Mouse (Mus musculus): Measurements from ENCODE around the gene Rgs2.

The Rgs2 gene

DNA sequence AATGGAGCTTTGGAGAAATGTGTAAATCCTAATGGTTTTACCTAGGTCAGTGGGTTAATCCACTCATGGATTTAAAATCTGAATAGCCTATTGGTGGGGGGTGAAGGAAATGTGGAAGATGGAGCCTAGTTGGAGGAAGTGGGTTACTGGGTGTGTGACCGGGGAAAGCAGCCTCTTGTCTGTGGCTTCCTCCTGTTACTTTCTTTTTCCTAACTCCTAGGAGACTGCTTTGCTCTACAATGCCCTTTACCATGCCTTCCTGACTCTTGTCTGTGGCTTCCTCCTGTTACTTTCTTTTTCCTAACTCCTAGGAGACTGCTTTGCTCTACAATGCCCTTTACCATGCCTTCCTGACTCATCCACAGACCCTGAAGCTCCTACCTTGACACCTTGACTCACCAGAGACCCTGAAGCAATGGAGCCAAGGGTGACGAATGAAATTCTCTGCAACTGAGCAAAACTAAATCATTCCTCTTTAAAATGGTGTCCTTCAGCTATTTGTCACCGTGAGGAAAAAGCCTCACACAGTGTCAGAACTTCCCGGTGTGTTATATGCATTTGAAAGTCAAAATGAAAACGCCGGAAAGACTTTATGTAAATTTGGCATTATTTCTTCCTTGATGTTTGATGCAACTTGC is 18.9 kb downstream of the Rgs2 start:
- no peak for DNase-seq (ENCODE audit: low read depth, low spot score)

- DNase-seq (ENCODE audit: low read depth, low spot score): no peak
Measured at GRCm38 (mm10) chr1:143982765-143983312, 21.1 kb downstream of the Rgs2 start.

- no peak for DNase-seq (ENCODE audit: low read depth, low spot score)
Measured at GRCm38 (mm10) chr1:143982085-143982764, 21.7 kb downstream of the Rgs2 start.

DNA sequence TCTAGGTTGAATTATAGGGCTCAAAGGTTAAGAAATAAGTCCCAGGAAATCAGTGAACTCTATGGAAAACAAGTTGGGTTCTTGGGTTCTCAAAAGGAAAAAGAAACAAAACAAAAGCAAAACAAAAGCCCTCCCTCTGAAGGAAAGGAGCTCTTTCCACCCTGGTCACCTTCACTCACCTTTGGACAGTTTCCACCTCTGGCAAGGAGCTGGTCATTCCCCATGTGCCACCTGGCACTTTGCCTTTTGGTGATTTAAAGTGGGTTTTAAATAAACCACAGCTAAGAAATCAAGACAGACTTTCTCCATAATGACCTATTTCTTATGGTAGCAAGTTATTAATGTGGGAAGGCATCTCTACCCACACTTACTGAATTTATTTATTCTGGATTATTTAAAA is 23.1 kb downstream of the Rgs2 start:
- no peak for DNase-seq (ENCODE audit: low read depth, low spot score)

DNA sequence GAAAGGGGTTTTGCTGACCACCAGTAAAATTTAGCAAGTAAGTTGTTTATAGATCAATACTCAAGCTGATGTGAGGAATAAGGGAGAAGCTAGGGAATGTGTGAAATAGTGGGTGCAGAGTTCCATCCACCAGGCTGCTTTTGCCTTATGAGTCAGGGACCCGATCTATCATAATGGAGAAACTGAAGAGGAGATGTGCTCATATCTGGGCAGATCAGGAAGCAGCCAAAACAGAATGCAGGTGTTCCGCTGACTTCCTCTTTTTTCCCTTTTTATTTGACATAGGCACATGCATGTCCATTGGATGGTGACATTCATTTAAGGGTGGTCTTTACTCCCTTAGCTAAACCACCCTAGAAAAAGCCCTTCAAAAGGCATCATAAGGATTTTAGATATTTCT is 29.3 kb downstream of the Rgs2 start:
- DNase-seq (ENCODE audit: low read depth, low spot score): no peak

- DNase-seq (ENCODE audit: low read depth, low spot score): no peak
Measured at GRCm38 (mm10) chr1:143962301-143962700, 41.7 kb downstream of the Rgs2 start.

- DNase-seq (ENCODE audit: low read depth, low spot score): no peak
Measured at GRCm38 (mm10) chr1:143960340-143960739, 43.6 kb downstream of the Rgs2 start.

- DNase-seq (ENCODE audit: low read depth, low spot score): no peak
Measured at GRCm38 (mm10) chr1:143956090-143956489, 47.9 kb downstream of the Rgs2 start.

DNA sequence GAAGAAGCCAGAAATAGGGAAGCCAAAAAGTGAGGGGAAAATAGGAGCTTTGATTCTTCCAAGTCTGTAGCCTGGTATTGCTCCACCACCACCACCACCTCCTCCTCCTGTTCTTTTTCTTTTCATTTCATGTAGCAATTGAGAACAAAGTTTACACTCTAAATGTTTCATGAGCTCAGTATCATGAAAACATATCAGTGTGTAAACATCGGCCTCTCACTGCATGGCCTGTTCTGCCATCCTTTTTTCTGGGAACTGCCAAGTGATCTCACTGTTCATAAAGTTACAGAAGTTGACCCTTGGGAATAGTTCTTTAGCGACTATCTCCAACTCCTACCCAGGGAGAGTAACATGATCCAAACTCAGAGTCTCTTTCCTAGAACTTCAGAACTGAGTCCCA is 51.1 kb downstream of the Rgs2 start:
- DNase-seq (ENCODE audit: low read depth, low spot score): no peak

Data from retina, adult 2 months (tissue).